Mouse (Mus musculus): ENCODE results near the gene Tmem135. TPM values are rescaled to one million over a fixed set of nuclear protein-coding genes. Genes with fewer than 3 reads are reported as not detected.

Tmem135 gene
- polyA plus RNA-seq, 1 experiment from 2014 or later = 27.5 TPM

DNA sequence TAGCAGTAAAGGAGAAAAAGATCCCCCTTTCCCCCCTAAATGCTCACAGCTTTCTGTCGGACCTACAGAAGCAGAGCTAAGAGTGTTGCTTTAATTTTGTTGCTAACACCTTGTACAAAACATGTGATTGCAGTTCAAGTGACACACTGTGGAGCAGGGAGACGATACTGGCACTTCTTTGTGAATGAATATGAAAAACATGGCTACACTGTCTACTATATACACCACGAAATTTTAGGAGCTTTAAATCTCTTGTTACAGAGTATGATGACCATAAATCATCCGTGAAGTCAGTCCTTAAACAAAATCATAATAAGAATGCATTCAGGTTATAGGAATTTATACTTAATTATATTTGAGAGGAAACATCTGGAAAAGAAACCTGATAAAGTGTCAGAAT, 247.4 kb downstream of the Tmem135 start:
- H3K4me2 ChIP-seq (ENCODE audit: low read length) = no peak overlapping the region
- H3K9ac ChIP-seq (replicated peaks; ENCODE audit: low read depth, low read length) = no peak overlapping the region
- no peaks in the 10 kb centered on the region for H3K27me3 ChIP-seq (replicated peaks; ENCODE audit: control insufficient read depth, insufficient read depth, low read length)
- no peaks in the 10 kb centered on the region for H3K36me3 ChIP-seq (ENCODE audit: control insufficient read depth, insufficient read depth)
- no peak overlapping the region for H3K27ac ChIP-seq (ENCODE audit: low read length)
- no peak for ATAC-seq
- 80% methylated on average over 4 of the region's 4 CpGs for WGBS
- H3K4me3 ChIP-seq (replicated peaks; ENCODE audit: low read length) = no peak overlapping the region
- H3K9me3 ChIP-seq (ENCODE audit: control insufficient read depth, low read length) = no peaks in the 10 kb centered on the region
- no peaks in the 10 kb centered on the region for H3K4me1 ChIP-seq (replicated peaks; ENCODE audit: control insufficient read depth, insufficient read depth, low read length)

GRCm38 (mm10) chr7:89155741-89156140, 248.3 kb downstream of the Tmem135 start:
- no peaks in the 10 kb centered on the region for H3K4me1 ChIP-seq (replicated peaks; ENCODE audit: control insufficient read depth, insufficient read depth, low read length)
- no peak overlapping the region for H3K4me3 ChIP-seq (replicated peaks; ENCODE audit: low read length)
- H3K4me2 ChIP-seq (ENCODE audit: low read length) = no peak overlapping the region
- no peaks in the 10 kb centered on the region for H3K36me3 ChIP-seq (ENCODE audit: control insufficient read depth, insufficient read depth)
- no peak for ATAC-seq
- no peak overlapping the region for H3K9ac ChIP-seq (replicated peaks; ENCODE audit: low read depth, low read length)
- H3K27ac ChIP-seq (ENCODE audit: low read length) = no peak overlapping the region
- no peaks in the 10 kb centered on the region for H3K27me3 ChIP-seq (replicated peaks; ENCODE audit: control insufficient read depth, insufficient read depth, low read length)
- no peaks in the 10 kb centered on the region for H3K9me3 ChIP-seq (ENCODE audit: control insufficient read depth, low read length)
- WGBS = 76% methylated on average over 7 of the region's 7 CpGs

- H3K36me3 ChIP-seq (ENCODE audit: control insufficient read depth, insufficient read depth) = no peaks in the 10 kb centered on the region
- no peak for ATAC-seq
- no peak overlapping the region for H3K27ac ChIP-seq (ENCODE audit: low read length)
- WGBS = 82% methylated on average over 6 of the region's 6 CpGs
- no peak overlapping the region for H3K4me3 ChIP-seq (replicated peaks; ENCODE audit: low read length)
- H3K9ac ChIP-seq (replicated peaks; ENCODE audit: low read depth, low read length) = no peak overlapping the region
- H3K9me3 ChIP-seq (ENCODE audit: control insufficient read depth, low read length) = no peaks in the 10 kb centered on the region
- no peak overlapping the region for H3K4me2 ChIP-seq (ENCODE audit: low read length)
- no peaks in the 10 kb centered on the region for H3K27me3 ChIP-seq (replicated peaks; ENCODE audit: control insufficient read depth, insufficient read depth, low read length)
- H3K4me1 ChIP-seq (replicated peaks; ENCODE audit: control insufficient read depth, insufficient read depth, low read length) = no peaks in the 10 kb centered on the region
Measured at GRCm38 (mm10) chr7:89155223-89155622, 248.8 kb downstream of the Tmem135 start.

DNA sequence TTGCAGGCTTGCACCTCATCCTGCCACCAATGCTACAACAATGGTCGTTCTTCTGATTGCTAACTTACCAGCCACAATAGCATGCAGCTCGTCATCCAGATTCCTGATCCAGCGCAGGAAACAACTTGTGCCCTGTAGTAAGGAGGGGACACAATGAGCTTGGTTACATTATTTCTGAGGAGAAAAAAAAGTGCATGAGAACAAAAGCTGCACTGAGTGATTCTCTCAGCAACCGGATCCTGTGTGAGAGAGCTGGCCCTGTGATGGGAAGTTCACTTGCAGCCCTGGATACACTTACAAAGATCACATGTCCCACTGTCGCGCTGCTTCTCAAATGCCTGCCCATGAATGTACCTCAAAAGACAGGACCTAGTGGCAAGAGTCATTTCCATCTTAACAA, 252.7 kb downstream of the Tmem135 start:
- WGBS = 72% methylated on average over 6 of the region's 6 CpGs
- no peak overlapping the region for H3K27ac ChIP-seq (ENCODE audit: low read length)
- no peak overlapping the region for H3K4me3 ChIP-seq (replicated peaks; ENCODE audit: low read length)
- H3K4me2 ChIP-seq (ENCODE audit: low read length) = no peak overlapping the region
- H3K36me3 ChIP-seq (ENCODE audit: control insufficient read depth, insufficient read depth) = no peaks in the 10 kb centered on the region
- H3K4me1 ChIP-seq (replicated peaks; ENCODE audit: control insufficient read depth, insufficient read depth, low read length) = no peaks in the 10 kb centered on the region
- no peaks in the 10 kb centered on the region for H3K9me3 ChIP-seq (ENCODE audit: control insufficient read depth, low read length)
- no peaks in the 10 kb centered on the region for H3K27me3 ChIP-seq (replicated peaks; ENCODE audit: control insufficient read depth, insufficient read depth, low read length)
- no peak for ATAC-seq
- H3K9ac ChIP-seq (replicated peaks; ENCODE audit: low read depth, low read length) = no peak overlapping the region

DNA sequence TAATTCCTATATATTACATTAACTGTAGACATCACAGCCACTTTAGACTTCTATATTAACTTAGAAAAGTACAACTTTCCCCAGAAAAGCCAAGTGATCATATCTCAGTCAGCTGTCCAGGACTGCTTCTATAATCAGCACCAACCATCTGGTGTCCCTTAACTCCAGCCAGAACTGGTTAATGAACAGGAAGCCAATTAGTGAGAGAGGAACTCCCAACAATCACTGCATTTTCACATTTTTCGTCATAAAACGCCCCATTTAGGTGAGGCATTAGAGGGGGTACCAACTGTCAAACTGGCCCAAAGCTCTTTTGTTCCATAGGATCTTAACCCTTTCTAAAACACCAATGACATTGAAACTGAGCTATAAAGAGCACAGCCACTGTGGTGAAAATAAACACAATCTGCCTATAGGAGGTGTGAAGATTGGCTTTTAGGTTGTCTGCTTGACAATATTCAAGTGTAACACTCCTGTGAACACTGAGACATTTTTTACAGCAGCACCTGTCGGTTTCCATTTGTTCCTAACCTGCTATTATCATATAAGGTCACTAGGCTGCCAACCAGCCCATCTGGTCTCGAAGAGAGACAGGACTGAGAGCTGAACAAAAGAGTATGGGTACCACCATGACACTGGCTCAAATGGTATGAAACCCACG, 263.3 kb downstream of the Tmem135 start:
- Histone ChIP-seq H3K27ac (ENCODE audit: low read length) (peak overlapping the region; percentile 78), H3K4me2 (ENCODE audit: low read length) (no peak overlapping the region), H3K36me3 (ENCODE audit: control insufficient read depth, insufficient read depth) (0 out of 2 replicates have a peak, but pooled peaks cover 2% of the 10 kb centered on the region), H3K27me3 (replicated peaks; ENCODE audit: control insufficient read depth, insufficient read depth, low read length) (no peaks in the 10 kb centered on the region), H3K4me1 (replicated peaks; ENCODE audit: control insufficient read depth, insufficient read depth, low read length) (0 out of 2 replicates have a peak, but pooled peaks cover 2% of the 10 kb centered on the region), H3K9ac (replicated peaks; ENCODE audit: low read depth, low read length) (no peak overlapping the region), H3K4me3 (replicated peaks; ENCODE audit: low read length) (no peak overlapping the region), H3K9me3 (ENCODE audit: control insufficient read depth, low read length) (no peaks in the 10 kb centered on the region)
- ATAC-seq = peak; percentile 92
- WGBS = 47% methylated on average over 5 of the region's 5 CpGs

DNA sequence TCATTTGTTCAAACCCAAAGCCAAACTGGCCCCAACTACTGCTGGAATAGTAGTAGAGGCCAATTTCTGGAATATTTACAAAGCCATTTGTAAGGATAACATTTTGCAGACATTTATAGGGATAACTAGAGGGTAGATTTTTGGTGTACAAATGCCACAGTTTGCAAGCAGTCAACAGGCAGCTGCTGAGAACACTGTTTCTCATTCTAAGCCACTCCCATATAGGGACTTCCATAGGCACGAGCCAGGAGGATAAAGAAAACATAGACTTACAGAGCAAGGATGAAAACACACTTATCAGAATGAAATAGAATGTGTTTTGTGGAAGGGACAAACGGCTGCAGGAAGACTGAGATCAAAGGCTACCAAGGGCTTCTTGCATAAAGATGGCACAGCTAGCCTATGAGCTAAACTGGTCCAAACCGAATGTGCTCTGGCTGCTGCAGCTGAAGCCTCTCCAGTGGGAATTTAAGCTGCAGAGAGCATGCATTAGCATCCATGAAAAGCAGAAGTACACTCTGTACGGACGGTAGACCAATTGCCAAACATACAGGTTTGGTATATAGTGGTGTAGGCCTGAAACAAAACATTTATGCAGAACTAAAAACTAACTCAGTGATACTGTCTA, 269.0 kb downstream of the Tmem135 start:
- 86% methylated on average over 5 of the region's 5 CpGs for WGBS
- H3K9ac ChIP-seq (replicated peaks; ENCODE audit: low read depth, low read length) = no peak overlapping the region
- H3K36me3 ChIP-seq (ENCODE audit: control insufficient read depth, insufficient read depth) = no peaks in the 10 kb centered on the region
- no peak overlapping the region for H3K4me3 ChIP-seq (replicated peaks; ENCODE audit: low read length)
- H3K9me3 ChIP-seq (ENCODE audit: control insufficient read depth, low read length) = no peaks in the 10 kb centered on the region
- no peak overlapping the region for H3K27ac ChIP-seq (ENCODE audit: low read length)
- H3K27me3 ChIP-seq (replicated peaks; ENCODE audit: control insufficient read depth, insufficient read depth, low read length) = no peaks in the 10 kb centered on the region
- no peak overlapping the region for H3K4me2 ChIP-seq (ENCODE audit: low read length)
- ATAC-seq = no peak
- H3K4me1 ChIP-seq (replicated peaks; ENCODE audit: control insufficient read depth, insufficient read depth, low read length) = no peaks in the 10 kb centered on the region

DNA sequence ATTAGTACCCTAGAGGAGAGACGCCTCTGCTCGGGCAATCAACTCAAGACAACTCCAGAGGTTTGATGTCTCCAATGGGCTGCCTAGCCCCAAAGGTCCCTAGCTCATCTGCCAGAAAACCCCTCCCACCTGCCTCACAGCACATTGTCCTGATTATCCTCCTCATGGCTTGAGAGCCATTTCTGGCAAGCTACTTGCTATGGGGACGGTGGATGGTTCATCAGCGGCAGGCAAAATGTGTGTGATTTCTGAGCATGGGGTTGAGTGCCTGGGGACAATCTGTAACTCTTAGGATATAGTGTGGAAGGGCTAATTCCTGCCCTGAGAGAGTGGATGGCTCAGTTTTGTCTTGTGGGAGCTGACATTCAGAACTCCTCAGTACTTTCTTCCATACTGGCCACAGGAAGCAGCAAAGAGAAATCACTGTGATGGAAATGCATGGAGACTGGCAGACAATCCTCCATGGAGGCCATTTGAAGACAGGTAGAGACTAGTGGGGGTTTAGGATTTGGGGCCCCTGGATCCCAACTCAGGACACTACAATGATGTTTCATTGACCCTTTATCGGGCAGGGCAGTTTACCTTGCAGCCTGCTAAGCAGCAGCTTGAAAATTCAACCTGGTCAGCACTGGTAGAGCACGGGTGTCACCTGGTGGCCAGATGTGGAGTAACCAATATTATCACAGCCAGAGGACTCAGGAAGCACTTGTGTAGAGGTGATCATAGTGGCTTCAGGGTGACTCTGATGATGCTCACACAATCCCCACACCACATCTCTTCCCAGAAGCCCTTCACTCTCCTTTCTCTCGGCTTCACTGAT, 277.7 kb downstream of the Tmem135 start:
- H3K9ac ChIP-seq (replicated peaks; ENCODE audit: low read depth, low read length) = no peak overlapping the region
- no peaks in the 10 kb centered on the region for H3K36me3 ChIP-seq (ENCODE audit: control insufficient read depth, insufficient read depth)
- no peaks in the 10 kb centered on the region for H3K4me1 ChIP-seq (replicated peaks; ENCODE audit: control insufficient read depth, insufficient read depth, low read length)
- no peaks in the 10 kb centered on the region for H3K9me3 ChIP-seq (ENCODE audit: control insufficient read depth, low read length)
- H3K4me2 ChIP-seq (ENCODE audit: low read length) = no peak overlapping the region
- no peak overlapping the region for H3K4me3 ChIP-seq (replicated peaks; ENCODE audit: low read length)
- no peak overlapping the region for H3K27ac ChIP-seq (ENCODE audit: low read length)
- H3K27me3 ChIP-seq (replicated peaks; ENCODE audit: control insufficient read depth, insufficient read depth, low read length) = no peaks in the 10 kb centered on the region
- 59% methylated on average over 7 of the region's 7 CpGs for WGBS
- peak; percentile 88 for ATAC-seq

DNA sequence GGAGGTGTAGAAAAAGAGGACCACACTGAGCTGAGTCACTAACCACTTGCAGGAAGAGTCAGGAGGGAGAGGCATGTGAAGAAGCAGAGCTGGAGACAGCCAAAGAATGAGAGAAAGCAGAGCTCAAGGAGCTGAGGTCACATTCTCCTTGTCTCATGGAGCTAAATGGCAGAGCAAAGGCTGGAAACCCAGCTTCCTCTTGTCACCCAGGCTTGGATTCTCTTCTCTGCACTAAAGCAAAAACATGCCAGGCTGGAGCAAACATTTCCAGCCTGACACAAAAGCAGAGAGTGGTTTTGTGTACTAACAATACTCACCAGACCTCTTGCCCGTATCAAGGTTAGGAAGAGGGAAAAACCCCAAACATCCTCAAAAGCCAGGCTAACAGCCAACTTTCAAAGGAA, 287.8 kb downstream of the Tmem135 start:
- Histone ChIP-seq H3K4me1 (replicated peaks; ENCODE audit: control insufficient read depth, insufficient read depth, low read length) (no peaks in the 10 kb centered on the region), H3K27me3 (replicated peaks; ENCODE audit: control insufficient read depth, insufficient read depth, low read length) (no peaks in the 10 kb centered on the region), H3K9ac (replicated peaks; ENCODE audit: low read depth, low read length) (no peak overlapping the region), H3K36me3 (ENCODE audit: control insufficient read depth, insufficient read depth) (no peaks in the 10 kb centered on the region), H3K4me3 (replicated peaks; ENCODE audit: low read length) (no peak overlapping the region), H3K27ac (ENCODE audit: low read length) (no peak overlapping the region), H3K9me3 (ENCODE audit: control insufficient read depth, low read length) (no peaks in the 10 kb centered on the region), H3K4me2 (ENCODE audit: low read length) (no peak overlapping the region)
- WGBS = 28% methylated on average over 1 of the region's 1 CpGs
- no peak for ATAC-seq

- Histone ChIP-seq H3K9me3 (ENCODE audit: control insufficient read depth, low read length) (no peaks in the 10 kb centered on the region), H3K9ac (replicated peaks; ENCODE audit: low read depth, low read length) (no peak overlapping the region), H3K4me1 (replicated peaks; ENCODE audit: control insufficient read depth, insufficient read depth, low read length) (no peaks in the 10 kb centered on the region), H3K27ac (ENCODE audit: low read length) (no peak overlapping the region), H3K4me3 (replicated peaks; ENCODE audit: low read length) (no peak overlapping the region), H3K36me3 (ENCODE audit: control insufficient read depth, insufficient read depth) (no peaks in the 10 kb centered on the region), H3K4me2 (ENCODE audit: low read length) (no peak overlapping the region), H3K27me3 (replicated peaks; ENCODE audit: control insufficient read depth, insufficient read depth, low read length) (no peaks in the 10 kb centered on the region)
- WGBS = 71% methylated on average over 3 of the region's 3 CpGs
- ATAC-seq = no peak
Measured at GRCm38 (mm10) chr7:89115633-89116032, 288.4 kb downstream of the Tmem135 start.

Data from forebrain, embryonic 16.5 days (tissue).